Mouse (Mus musculus) kidney, adult 11 months (tissue): ENCODE measurements around the gene Znhit6.

Experiments
- DNase-seq: peaks from one replicate; pipeline ENCODE4 v3.0.0; 2022

The Znhit6 gene

DNA sequence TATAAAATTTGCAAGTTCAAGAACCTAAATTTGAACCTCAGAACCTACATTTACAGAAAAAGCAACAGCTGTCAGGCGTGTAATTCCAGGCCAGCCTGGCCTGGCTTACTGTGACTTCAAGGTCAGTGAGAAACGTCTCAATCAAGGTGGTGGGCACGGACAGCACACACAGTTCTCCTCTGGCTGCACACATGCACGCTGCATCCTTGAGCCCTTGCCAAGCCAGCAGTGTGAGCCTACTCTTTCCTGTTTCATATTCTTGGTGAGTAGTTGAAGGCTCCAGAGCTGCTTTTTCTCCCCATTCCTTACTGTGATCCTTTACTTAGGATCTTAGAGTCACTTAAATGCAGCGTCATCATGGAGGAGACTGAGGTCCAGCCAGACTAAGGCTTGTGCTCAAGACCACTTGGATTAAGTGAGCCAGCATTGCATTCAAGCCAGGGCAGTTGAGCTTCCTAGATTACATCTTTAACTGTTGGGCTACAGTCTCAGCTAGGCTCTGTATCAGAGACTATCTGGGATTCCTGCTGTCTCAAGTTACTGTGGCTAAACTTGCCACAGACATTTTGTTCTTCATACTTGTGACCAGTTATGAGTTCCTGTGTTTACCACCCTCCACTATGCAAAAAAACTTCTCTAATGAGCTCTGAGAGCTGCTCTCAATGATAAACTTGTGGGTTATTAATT, 29.6 kb downstream of the Znhit6 start:
- no peak for DNase-seq

DNA sequence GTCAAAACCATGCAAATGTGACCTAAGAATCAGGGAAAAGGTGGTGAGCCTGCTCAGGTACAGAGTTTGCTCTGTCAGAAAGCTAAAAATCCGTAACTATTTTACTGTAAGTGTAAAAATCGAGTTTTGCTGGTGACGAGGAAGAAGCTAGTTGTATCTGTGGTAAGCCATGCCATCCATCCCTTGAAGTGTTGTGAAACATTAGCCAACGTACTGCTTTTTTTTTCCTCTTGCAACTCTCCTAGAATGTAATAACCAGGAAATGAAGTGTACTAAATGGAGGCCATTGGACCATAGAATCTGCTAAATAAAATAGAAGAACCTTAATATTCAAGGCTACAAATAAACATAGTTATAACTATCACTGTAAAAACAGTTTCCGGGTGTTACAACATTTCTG, 32.3 kb downstream of the Znhit6 start:
- DNase-seq: no peak

DNA sequence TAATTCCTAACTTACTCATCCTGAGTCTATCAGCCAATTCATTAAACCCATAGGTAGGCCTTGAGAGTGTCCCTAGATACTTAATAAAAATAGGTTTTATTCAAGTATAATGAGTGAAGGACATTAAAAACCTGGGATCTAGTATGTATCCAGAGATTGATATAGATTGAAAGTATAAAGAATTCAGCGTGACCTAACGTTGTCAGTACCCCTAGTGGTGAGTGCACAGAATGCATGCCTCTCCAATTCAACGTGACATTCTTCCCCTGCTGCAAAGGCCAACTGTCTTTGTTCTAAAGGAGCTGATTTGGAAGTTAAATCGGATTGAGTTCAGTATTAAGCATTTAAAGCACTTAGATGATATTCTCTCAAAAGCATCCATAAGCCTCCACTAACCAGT, 36.7 kb downstream of the Znhit6 start:
- no peak for DNase-seq

DNA sequence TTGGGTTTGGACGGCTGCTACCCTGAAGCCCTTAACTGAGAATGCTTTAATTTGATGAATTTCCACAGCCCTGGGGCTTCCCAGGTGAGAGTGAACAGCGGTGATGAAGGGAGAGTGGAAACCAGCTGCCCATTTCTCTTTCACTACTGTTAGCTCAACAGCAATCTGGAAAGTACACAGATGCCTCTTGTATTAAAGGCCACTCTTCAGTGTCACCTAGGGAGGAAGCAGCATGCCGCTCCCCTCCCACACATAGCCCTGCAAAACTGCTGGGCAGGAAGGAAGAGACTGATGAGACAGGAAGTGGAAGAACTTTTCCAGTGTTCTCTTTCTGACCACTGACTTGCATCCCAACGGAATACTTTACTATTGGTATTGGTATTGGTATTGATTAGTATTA, 37.2 kb downstream of the Znhit6 start:
- DNase-seq: no peak

DNA sequence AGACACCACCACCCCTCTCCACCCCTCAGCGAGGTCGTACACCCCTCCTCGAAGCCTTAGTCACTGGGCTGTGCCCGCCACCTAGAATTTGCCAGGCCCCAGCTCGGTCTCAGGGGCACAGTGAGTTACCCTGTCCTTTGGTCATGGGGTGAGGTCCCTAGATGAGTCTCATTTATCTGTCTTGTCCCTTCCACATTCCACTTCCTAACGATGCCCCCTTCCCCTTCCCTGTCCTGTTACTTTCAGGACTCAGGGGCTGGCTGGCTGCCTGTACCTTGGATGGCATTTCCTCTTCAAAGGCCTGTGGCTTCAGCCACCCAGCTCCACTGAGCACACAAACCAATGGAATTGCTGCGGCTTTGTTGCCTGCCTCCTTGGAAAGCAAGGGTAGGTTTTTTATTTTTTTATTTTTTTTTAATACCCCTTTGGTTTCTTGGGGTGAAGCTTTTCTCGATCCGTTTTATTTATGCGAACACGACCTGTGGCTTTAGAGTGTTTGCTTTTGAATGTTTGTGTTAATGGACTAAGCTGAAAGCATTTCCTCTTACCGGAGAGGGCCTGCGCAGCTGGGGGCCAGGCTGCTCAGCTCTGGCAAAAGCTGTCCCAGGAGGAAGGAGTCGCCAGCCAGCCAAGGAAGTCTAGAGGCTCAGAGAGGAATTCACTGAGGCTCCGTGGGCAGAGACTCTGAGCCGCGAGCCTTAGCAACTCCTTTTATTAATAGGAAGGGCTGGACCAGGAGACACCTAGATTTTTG, 38.5 kb downstream of the Znhit6 start:
- DNase-seq: peak; percentile 38

DNA sequence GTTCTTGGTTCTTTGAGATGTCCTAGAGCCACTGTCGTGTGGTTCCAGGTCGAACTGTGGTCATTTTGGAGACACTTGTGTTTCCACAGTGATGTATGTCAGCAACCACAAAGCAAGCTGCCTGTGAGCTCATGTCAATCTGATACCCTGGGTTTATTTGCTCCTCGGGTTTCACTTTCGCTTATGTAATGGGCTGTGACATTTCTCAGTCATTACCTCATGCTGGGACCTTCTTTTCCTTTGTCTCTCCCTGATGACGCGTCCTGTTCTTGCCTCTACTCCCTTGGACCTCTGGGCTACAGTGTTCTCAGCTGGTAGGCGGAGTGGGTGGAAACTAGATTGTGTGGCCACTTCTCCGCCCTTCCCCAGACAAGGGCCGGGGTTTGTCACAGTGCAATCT, 42.3 kb downstream of the Znhit6 start:
- no peak for DNase-seq

DNA sequence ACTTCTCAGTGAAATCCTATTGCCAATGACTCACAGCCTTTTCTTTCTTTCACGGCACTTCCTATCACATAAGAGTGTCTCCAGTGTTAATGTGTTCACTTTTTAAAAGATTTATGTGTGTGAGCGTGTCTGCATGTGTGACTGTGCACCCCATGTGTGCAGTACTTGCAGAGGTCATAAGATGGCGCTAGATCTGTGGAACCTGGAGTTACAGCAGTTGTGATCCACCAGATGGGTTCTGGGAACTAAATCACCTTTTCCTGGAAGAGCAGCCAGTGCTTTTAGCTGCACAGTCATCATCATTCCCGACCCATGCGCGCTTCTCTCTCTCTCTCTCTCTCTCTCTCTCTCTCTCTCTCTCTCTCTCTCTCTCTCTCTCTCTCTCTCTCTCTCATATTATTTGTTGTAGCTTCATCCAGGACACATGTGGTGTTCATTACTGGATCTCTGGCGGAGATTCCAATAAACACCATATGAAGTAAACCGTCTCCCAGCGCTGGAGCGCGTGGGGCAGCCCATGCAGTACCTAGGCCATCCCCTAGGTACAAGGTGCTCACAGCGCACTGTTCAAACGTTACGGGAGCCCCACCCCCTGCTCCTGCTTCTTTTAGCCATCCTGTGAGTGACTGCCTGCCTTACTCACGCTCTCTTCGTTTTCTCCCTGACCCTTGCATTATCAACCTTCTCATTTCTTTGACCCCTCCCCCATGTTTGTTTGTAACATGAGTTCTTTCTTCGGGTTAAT, 43.8 kb downstream of the Znhit6 start:
- DNase-seq: no peak

DNA sequence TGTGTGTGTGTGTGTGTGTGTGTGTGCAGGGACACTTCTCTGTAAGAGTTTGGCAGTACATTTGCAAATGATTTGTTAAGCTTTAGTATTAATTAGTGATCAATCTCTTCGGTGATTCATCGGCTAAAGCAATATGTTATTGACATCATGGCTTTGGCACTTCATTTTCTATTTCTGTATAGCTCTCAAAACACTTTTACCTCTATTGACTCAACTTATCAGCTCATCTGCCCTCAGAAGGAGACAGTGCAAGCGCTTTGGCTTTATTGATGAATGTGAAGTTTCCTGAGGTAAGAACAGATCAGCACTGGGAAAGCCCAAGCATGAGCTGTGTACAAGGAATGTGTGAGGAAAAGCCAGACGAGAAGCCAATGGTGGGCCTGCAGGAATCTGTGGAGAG, 45.2 kb downstream of the Znhit6 start:
- DNase-seq: no peak

DNA sequence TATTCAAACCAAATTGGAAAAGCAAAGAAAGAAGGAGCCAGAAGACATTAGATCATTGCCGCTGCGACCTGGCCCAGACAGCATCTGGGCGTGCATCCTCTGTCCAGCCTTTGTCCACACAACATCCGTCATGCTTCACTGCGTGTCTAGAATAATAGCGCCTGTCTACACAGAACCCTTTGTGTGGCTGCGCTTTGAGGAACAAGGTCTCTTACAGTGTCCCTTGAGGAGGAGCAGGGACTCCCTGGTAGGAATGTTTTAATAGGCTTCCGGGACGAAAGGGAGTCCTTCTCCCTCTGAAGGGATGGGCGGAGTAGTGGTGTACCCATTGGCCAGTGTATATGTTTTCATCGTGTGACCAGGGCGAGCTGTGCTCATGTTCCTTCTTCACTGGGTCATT, 47.0 kb downstream of the Znhit6 start:
- DNase-seq: no peak

DNA sequence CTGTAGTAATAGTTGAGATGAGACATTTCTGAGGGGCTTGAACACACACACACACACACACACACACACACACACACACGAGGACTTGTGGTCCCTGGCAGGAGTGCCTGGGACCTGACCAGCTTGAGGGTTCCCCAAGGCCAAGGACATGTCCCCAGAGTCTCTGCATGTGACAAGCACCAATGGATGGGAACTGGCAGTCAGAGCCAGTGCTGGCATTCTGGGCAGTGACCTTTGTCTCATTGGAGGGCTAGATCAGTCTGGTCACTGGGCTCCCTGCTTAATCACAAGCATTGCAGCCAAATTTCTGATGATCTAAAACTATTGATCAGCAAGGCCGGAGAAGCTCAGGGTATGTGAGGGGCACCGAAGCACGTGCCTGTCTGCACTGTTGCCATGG, 48.8 kb downstream of the Znhit6 start:
- no peak for DNase-seq

DNA sequence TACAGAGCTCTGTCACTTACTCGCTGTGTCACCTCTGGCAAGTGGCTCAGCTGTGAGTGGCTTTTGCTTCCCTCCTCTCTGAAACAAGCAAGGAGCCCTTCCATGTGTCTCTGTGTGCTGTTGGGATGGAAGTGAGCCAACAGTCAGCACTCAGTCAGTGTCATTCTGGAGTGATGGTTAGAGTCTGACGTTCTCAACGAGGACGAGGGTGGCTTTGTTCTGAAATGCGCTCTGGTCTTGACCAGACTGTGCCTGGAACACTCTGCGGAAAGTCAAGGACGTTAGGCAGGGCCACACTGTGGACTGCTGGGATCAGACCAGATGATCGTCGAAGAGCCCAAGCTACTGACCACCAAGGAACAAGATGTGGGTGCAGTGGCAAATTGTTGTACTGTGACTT, 49.5 kb downstream of the Znhit6 start:
- no peak for DNase-seq

DNA sequence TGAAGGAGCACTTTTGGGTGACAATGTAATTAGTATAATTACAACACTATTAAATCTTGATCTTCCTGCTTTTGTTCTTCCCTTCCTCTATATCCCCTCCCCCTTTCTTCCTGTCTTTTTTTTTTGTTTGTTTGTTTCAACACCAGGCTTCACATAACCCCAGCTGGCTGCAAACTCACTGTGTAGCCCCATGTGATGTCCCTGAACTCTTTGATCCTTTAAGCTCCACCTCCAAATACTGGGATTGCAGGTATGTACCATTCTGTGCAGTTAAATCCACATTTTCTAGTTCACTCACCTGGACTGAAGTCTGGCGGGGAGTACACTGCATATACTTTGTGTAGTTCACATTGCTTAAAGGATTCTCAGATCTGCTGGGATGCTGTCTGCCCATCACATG, 50.1 kb downstream of the Znhit6 start:
- DNase-seq: no peak

DNA sequence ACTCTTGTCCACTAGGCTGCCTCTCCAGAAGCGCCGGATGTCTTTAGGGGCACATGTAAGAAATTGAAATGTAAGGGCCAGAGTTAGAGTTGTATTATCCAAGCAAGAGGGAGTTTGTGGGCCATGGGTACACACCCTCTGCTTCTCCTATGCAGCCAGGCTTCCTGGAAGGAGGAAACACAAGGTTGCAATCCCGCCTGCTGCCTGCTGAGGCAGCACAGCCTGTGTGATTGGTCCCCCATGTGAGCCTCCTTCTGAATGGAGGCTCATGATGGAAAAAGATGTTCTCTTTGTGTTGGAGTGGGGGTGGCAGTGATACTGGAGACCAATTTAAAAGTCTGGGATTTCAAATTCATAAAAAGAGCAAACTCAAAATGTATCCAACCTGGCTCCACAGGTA, 51.8 kb downstream of the Znhit6 start:
- DNase-seq: peak; percentile 34

DNA sequence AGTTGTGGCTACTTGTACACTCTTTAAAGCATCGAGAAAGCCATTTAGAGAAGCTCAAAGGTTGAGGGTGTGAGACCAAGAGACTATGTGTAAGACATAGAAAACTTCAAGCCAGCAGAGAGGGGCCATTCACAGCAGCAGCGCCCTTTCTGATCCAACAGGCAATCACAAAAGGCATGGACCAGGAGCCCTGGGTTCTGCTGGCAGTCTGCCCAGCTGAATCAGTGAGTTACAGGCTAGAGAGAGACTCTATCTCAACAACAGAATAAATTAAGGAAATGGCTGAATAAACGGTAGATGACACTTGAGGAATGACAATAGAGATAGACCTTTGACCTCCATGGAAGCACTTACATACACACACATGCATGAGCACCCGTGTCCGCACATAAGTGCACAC, 52.6 kb downstream of the Znhit6 start:
- no peak for DNase-seq

DNA sequence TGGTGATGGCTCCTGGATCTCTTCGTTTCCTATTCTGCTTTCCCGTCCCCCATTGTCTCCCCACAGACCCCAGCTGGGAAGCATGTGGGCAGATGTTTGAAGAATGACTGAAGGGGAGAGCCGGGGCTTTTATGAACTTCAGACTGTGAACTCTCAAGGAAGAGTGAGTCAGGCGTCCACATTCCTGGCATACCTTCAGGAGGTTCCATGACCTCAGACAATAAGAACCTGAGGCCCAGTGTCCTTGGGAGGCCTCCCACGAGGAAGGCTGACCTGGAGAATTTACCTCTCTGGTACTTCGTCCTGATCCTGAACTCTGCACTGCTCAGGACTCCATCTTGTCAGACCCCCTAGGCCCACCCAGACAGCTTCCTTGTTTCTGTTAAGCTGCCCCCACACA, 56.9 kb downstream of the Znhit6 start:
- DNase-seq: peak; percentile 83

DNA sequence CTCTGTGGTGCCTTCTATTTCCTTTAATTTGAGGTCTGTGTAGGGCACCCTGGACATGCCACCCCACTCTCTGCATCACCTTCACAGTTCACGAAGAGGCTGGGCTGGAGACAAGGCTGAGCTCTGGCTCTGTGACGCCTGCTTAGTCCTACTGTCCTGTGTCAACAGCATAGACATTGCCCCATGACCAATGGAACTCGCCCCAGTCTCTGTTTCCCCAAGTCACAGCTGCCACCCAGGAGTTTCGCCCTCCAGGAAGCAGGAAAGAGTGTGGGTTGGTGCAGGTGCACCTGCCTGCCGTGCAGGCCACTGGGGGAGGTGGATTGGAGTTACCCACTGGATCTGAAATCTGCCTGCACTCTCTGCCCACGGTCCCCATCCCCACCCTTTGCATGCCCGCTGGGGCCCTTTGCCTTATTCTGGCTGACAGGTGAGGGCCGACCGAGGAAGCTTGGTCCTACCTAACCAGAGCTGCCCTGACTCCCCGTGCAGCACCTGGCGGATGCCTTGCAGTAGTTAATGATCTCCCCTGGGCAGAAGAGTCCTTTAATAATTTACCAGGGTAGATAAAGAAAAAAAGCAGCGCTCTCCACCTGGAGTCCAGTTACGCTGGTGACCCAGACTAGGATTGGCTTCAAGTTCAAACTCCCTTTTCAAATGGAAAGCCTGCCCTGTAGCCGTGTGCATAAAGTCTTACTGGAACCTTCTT, 58.2 kb downstream of the Znhit6 start:
- DNase-seq: peak; percentile 80

DNA sequence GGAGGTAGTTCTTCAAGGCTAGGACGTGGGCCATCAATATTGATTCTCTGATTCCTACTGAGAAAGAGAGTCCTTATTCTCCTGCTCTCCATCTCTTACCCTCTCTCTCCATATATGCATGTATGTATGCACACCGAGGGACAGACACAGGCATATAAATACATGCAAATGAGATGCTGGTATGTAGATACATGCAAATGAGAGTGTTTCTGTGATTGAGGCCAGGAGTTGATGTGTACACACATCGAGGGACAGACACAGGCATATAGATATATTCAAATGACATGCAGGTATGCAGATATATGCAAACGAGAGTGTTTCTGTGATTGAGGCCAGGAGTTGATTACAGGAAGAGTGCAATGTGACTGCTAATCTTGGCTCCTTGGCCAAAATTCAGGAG, 64.2 kb downstream of the Znhit6 start:
- DNase-seq: no peak

DNA sequence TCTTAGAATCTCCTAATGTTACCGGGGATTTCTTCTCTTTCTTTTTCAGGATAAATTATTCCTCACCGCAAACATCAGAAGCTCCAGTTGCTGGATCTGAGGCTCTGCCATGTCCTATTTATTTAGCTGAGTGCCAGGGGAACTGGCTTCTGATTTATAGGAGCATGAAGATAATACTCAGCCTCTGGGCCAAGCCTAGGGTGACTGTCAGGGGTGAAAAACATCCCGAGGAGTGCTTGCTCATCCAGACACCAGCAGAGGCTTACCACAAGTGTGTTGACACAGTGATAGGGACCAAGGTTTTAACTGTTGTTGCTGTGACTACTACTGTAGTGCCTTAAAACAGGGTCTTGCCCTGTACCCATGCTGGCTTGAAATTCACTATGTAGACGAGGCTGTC, 64.6 kb downstream of the Znhit6 start:
- DNase-seq: no peak

DNA sequence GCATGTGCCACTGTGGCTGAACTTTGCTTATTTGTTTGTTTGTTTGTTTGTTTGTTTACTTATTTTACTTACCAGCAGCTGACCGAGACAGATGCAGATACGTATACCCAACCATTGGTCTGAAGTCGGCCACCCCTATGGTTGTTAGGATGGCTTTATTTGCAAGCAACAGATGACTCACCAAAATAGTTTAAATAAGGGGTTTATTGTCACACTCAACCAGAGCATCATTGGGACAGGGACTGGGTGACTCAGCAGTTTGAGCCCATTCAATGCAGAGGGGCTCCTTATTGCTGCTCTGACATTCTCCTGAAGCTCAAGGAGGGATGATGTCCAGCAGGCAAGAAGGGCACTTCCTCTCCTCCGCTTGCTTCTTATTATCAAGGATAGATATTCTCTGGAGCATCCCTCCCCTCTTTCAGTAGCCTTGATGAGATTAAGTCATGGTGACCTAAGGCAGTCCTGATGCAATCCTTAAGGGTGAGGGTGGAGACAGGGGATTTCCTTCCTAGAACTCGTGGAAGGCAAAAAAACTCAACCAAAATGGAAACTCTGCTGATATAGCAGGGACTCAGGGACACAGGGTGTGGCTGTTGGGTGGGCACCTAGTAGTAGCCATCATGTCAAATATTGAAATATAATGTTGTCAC, 65.2 kb downstream of the Znhit6 start:
- no peak for DNase-seq

DNA sequence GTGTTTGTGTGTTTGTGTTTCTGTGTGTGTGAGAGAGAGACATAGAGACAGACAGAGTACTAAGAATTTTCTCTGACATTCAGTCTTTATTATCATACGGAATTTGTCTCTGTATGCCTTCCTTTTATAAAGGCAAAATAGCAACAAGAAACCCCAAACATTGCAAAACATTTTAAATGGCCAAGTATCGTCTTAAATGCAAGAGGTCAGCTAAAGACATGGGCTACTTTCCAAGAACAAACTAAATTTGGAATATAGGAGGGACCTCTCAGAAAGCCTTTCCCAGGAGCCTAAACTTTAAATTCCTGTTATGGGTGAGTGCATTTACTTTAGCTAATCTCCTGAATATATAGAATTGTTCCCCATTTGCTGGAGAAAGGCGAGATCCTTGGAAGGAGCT, 65.9 kb downstream of the Znhit6 start:
- no peak for DNase-seq

DNA sequence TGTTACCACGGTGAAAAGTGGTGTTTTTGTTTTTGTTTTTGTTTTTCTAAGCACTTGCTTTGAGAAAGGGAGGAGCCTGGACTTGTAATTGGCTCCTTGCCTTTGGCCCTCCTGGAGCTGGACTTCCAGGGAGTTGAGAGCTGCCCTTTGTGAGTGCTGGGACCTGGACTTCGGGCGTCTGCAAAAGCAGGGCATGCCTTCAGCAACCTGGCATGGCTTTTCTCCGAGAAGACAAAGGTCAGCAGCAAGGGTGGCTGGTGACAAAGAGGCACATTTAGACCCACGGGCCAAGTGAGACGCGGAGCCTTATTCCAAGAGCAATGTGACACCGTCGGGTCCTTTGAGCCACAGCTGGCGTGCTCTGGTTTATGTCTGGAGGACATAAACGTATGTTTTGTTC, 66.9 kb downstream of the Znhit6 start:
- DNase-seq: peak; percentile 45

DNA sequence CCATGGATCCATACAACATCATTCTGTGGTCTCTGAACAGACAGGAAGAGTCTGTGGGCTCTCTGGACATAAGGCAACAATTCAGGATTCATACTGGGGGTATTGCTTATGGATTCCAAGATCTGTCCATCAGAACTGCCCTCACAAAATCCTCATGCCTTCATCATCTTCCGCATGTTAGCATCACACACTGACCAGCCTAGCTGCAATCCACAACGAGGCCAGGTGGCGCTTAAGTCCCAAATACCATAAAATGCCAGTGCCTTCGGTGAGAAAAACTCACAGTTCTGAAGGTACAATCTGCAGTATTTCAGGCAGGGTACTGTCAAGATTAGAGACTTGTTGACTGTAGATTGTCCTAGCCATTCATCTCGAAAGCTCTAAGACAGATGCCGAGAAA, 69.5 kb downstream of the Znhit6 start:
- no peak for DNase-seq

DNA sequence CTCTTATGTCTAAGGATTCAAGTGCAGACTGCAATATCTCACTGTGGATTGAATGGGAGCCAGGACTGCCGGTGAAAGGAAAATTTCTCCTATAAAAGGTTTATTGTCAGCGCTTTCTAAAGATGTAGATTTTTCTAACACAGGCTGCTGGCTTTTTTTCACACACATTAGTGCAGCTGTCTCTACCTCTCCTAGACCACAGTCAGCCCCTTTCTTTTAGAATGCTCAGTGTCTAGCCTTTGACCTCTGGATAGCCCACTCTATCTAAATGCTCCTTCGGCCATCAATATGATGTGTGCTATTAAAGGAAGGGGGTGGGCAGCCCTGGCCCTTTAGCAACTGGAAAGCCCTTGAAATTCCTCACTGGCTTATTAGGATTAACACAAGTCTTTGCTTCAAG, 70.0 kb downstream of the Znhit6 start:
- no peak for DNase-seq
